Mouse (Mus musculus) lung, adult 18-20 months (tissue): ENCODE measurements at regions not wholly inside any gene's neighbourhood (a gene's known extent, or its start where the extent isn't known, plus 50 kb on each side); places are given as distances from the start of the nearest gene placed in this dataset.
A peak's percentile ranks its signal among the peaks of the same experiment; 100 is the strongest.

Source experiments
- DNase-seq, 2 experiments: peaks; one replicate each; pipeline ENCODE4 v3.0.0; 2022; ENCODE audit warnings: mixed read lengths in 2 of 2

GRCm38 (mm10) chr9:111822094-111822493 lies 131.9 kb upstream of the Stac start:
- DNase-seq, result no peak

- DNase-seq, result no peak
These were observed 127.3 kb upstream of the Stac start for GRCm38 (mm10) chr9:111817461-111817860.

DNA sequence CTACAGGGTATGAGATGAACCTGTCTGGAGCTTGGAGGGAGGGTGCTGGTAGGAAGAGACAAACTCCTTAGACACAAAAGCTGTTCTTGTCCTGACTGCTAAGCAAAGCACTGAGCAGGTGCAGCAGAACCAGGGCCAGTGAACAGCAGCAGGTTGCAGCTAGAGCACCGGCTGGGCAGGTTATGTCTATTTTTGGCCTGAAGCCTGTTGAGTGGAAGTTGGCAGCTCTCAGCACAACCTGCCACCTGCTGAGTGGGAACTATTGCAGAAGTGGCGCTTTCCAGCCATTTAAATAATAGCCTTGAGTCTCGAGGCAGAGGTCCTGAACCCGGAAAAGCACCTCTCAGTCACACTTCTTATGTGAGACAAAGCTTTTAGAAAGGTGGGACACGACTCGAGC lies 114.8 kb upstream of the Stac start:
- peak; percentile 6 to 21 for DNase-seq

DNA sequence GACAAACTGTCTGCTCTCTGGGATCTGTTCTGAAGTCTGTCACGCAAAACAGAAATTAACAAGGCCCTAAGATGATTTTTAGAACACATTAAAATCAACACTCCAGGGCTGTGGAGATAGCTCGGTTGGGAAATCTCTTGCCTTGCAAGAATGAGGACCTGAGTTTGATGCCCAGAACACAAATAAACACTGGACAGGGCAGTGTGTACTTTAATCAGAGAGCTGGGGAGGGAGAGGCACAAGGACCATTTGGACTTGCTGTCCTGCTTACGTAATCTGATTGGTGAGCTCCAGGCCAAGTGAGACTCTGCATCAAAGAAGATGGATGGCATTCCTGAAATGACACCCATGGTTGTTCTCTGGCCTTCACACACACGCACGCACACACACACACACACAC lies 111.2 kb upstream of the Stac start:
- no peak for DNase-seq

- no peak for DNase-seq
These were observed 110.7 kb upstream of the Stac start for GRCm38 (mm10) chr9:111800869-111801268.

- no peak for DNase-seq
These were observed 88.8 kb upstream of the Stac start for GRCm38 (mm10) chr9:111778981-111779380.

GRCm38 (mm10) chr9:111777433-111778135 lies 87.4 kb upstream of the Stac start:
- no peak for DNase-seq

GRCm38 (mm10) chr9:111774229-111774628 lies 84.1 kb upstream of the Stac start:
- DNase-seq, result no peak

- no peak for DNase-seq
These were observed 72.7 kb upstream of the Stac start for GRCm38 (mm10) chr9:111762653-111763468.

GRCm38 (mm10) chr9:111755235-111755634 lies 65.1 kb upstream of the Stac start:
- no peak for DNase-seq

GRCm38 (mm10) chr9:111746151-111746550 lies 56.0 kb upstream of the Stac start:
- DNase-seq, result no peak

- DNase-seq, result no peak
These were observed 55.1 kb upstream of the Stac start for GRCm38 (mm10) chr9:111745206-111745605.
